Mouse (Mus musculus) mature B cell (primary cell): ENCODE results near the gene Olfr449.

Experiments
- in situ Hi-C: fragments of 300-500 bp; cut with MboI; formaldehyde crosslinking; loops from 2 replicates; pipeline ENCODE4 v1.14.3; 2019

The Olfr449 gene

GRCm38 (mm10) chr6:42834084-42834483 is at the start of gene Olfr449:
Olfr449 (plus strand) TSS chr6:42834384.
- in situ Hi-C loops: no loop called here

GRCm38 (mm10) chr6:42784793-42785192 is 49.4 kb upstream of the Olfr449 start, which contains the start of gene Olfr452:
Olfr452 (plus strand) TSS chr6:42785093.
- in situ Hi-C loops: no loop called here

- in situ Hi-C loops: no loop called here
Measured at GRCm38 (mm10) chr6:42790247-42790948, 43.8 kb upstream of the Olfr449 start.

GRCm38 (mm10) chr6:42790949-42791556 is 43.1 kb upstream of the Olfr449 start:
- in situ Hi-C loops: no loop called here

GRCm38 (mm10) chr6:42794982-42795381 is 39.2 kb upstream of the Olfr449 start:
- in situ Hi-C loops: no loop called here

- in situ Hi-C loops: no loop called here
Measured at GRCm38 (mm10) chr6:42811639-42812038, 22.5 kb upstream of the Olfr449 start, which contains the start of gene Olfr450. Olfr450 (plus strand) TSS chr6:42811939.

GRCm38 (mm10) chr6:42860222-42860819 is 26.1 kb downstream of the Olfr449 start:
- in situ Hi-C loops: no loop called here

- in situ Hi-C loops: no loop called here
Measured at GRCm38 (mm10) chr6:42869695-42870094, 35.5 kb downstream of the Olfr449 start.

- in situ Hi-C loops: no loop called here
Measured at GRCm38 (mm10) chr6:42876323-42876722, 42.1 kb downstream of the Olfr449 start.
